Mouse (Mus musculus) mammary gland, adult 2 months (tissue): ENCODE measurements around the gene Gm5916. TPM values are rescaled to one million over a fixed set of nuclear protein-coding genes. Genes with fewer than 3 reads are reported as not detected.

Experiments
- polyA plus RNA-seq: library from polyadenylated mRNA; depleted of rRNA; stranded (reverse); fragments of >200 nt; gene quantifications from 2 replicates; pipeline ENCODE4 v1.2.3, GENCODE M21; 2012; ENCODE audit warnings: low replicate concordance; rRNA removed

Gm5916 gene
- not detected in 2 replicates for polyA plus RNA-seq

GRCm38 (mm10) chr9:36128679-36129078 is at the start of gene Gm5916:
Gene Gm5916, minus strand, starts transcription at chr9:36128779.

Other genes with a start within 250 kb of the Gm5916 start
- not detected in 2 replicates for gene 9230113P08Rik, start 220.4 kb downstream of the Gm5916 start, polyA plus RNA-seq